Mouse (Mus musculus) lung, embryonic 14.5 days (tissue): ENCODE measurements around the gene Smad1. TPM values are rescaled to one million over a fixed set of nuclear protein-coding genes. Genes with fewer than 3 reads are reported as not detected.

Source experiments
- ATAC-seq: fragments of 200-750 bp; cut with Nextera tagmentation; 2 replicates; pipeline ENCODE4 v1.8.0; 2017; ENCODE audit warnings: mild to moderate bottlenecking, moderate TSS enrichment, moderate library complexity; ENCODE audit not compliant: insufficient read depth
- DNase-seq: peaks from one replicate; pipeline ENCODE4 v3.0.0-alpha.2; 2015
- H3K27ac ChIP-seq: fragments of 300-500 bp; sonication (generic); 2 replicates; pipeline ENCODE4 v1.5.1; 2014; ENCODE audit warnings: low read depth, mild to moderate bottlenecking, moderate library complexity
- H3K27me3 ChIP-seq: fragments of 300-500 bp; sonication (generic); 2 replicates; pipeline ENCODE4 v1.6.1; 2014; ENCODE audit warnings: low read length, control low read depth; ENCODE audit not compliant: insufficient read depth
- H3K36me3 ChIP-seq: fragments of 300-500 bp; sonication (generic); 2 replicates; pipeline ENCODE4 v1.6.1; 2014; ENCODE audit warnings: control low read depth; ENCODE audit not compliant: insufficient read depth
- H3K4me1 ChIP-seq: fragments of 300-500 bp; sonication (generic); 2 replicates; pipeline ENCODE4 v1.6.1; 2014; ENCODE audit warnings: antibody characterized with exemption, control low read depth; ENCODE audit not compliant: insufficient read depth
- H3K4me2 ChIP-seq: fragments of 300-500 bp; sonication (generic); 2 replicates; pipeline ENCODE4 v1.6.1; 2014; ENCODE audit warnings: mild to moderate bottlenecking
- H3K4me3 ChIP-seq: fragments of 300-500 bp; sonication (generic); 2 replicates; pipeline ENCODE4 v1.5.1; 2014; ENCODE audit warnings: low read depth, low read length
- H3K9ac ChIP-seq: fragments of 300-500 bp; sonication (generic); 2 replicates; pipeline ENCODE4 v1.6.1; 2014
- H3K9me3 ChIP-seq: fragments of 300-500 bp; sonication (generic); 2 replicates; pipeline ENCODE4 v1.6.1; 2016; ENCODE audit warnings: low read depth, low read length, control low read depth
- CTCF ChIP-seq: IDR thresholded peaks from 2 replicates; pipeline ENCODE4 v1.5.1; 2016; ENCODE audit warnings: antibody characterized with exemption, low read depth
- WGBS: fragments of 180-500 bp; shearing (Covaris S2); extraction: QIAGEN DNeasy Blood & Tissue Kit; methylation state at CpG from one replicate; pipeline ENCODE4 v1.1.7; 2014; 5-methylcytosine and 5-hydroxymethylcytosine counted together
- polyA plus RNA-seq: library from polyadenylated mRNA; unstranded; fragments of >200 nt; fragmentation: Nextera tagmentation; extraction: Ambion mirVana; gene quantifications from 2 replicates; pipeline ENCODE4 v1.2.1, GENCODE M21; 2014

Smad1 gene
- polyA plus RNA-seq, 1 experiment from 2014 or later = 52.2 TPM

GRCm38 (mm10) chr8:79404895-79405557 is 5.7 kb upstream of the Smad1 start:
- Histone ChIP-seq H3K4me2 (no peak overlapping the region), H3K27me3 (no peaks in the 10 kb centered on the region)
- TF ChIP-seq CTCF = no peak

GRCm38 (mm10) chr8:79400671-79401070 is 1.4 kb upstream of the Smad1 start:
- Histone ChIP-seq H3K4me1 (peaks cover 9% of the 10 kb centered on the region; the same call in 1 of the 2 replicates), H3K27ac (no peak overlapping the region), H3K27me3 (no peaks in the 10 kb centered on the region), H3K9ac (no peak overlapping the region), H3K4me3 (no peak overlapping the region), H3K9me3 (no peaks in the 10 kb centered on the region), H3K36me3 (no peaks in the 10 kb centered on the region), H3K4me2 (no peak overlapping the region)
- DNase-seq = no peak
- 68% methylated on average over 2 of the region's 2 CpGs for WGBS
- no peak for ATAC-seq
- TF ChIP-seq CTCF = no peak

More at GRCm38 (mm10) chr8:79404895-79405557, 5.7 kb upstream of the Smad1 start:
- Histone ChIP-seq H3K4me1 (0 out of 2 replicates have a peak, but pooled peaks cover 3% of the 10 kb centered on the region), H3K36me3 (no peaks in the 10 kb centered on the region), H3K4me3 (no peak overlapping the region), H3K9me3 (no peaks in the 10 kb centered on the region), H3K9ac (no peak overlapping the region), H3K27ac (no peak overlapping the region)
- no peak for DNase-seq
- WGBS = 36% methylated on average over 6 of the region's 6 CpGs
- ATAC-seq = no peak

- H3K4me2 ChIP-seq = peak overlapping the region; percentile 80
- peak; percentile 74 for DNase-seq
- H3K4me1 ChIP-seq = peaks cover 6% of the 10 kb centered on the region; the same call in 1 of the 2 replicates
- WGBS = under 1% methylated on average over 53 of the region's 68 CpGs
- no peaks in the 10 kb centered on the region for H3K36me3 ChIP-seq
- peak overlapping the region; percentile 96 for H3K9ac ChIP-seq
- H3K9me3 ChIP-seq = no peaks in the 10 kb centered on the region
- H3K27me3 ChIP-seq = no peaks in the 10 kb centered on the region
- ATAC-seq = peak; percentile 52
- H3K4me3 ChIP-seq = peak overlapping the region; percentile 85
- TF ChIP-seq CTCF = no peak
- H3K27ac ChIP-seq = peak overlapping the region; percentile 97
Measured at GRCm38 (mm10) chr8:79398251-79398981, 902 bp downstream of the Smad1 start.

GRCm38 (mm10) chr8:79397705-79398250 is 1.5 kb downstream of the Smad1 start:
- no peaks in the 10 kb centered on the region for H3K27me3 ChIP-seq
- no peaks in the 10 kb centered on the region for H3K9me3 ChIP-seq
- H3K4me2 ChIP-seq = peak overlapping the region; percentile 80
- H3K4me1 ChIP-seq = peaks cover 6% of the 10 kb centered on the region; the same call in 1 of the 2 replicates
- peak overlapping the region; percentile 97 for H3K27ac ChIP-seq
- ATAC-seq (no peak), DNase-seq (no peak)
- H3K4me3 ChIP-seq = peak overlapping the region; percentile 85
- H3K9ac ChIP-seq = peak overlapping the region; percentile 96
- WGBS = 18% methylated on average over 7 of the region's 7 CpGs
- no peak for TF ChIP-seq CTCF
- no peaks in the 10 kb centered on the region for H3K36me3 ChIP-seq

- no peak overlapping the region for H3K27ac ChIP-seq
- peaks cover 6% of the 10 kb centered on the region; the same call in 1 of the 2 replicates for H3K4me1 ChIP-seq
- H3K4me2 ChIP-seq = peak overlapping the region; percentile 18; the same call in 1 of the 2 replicates
- H3K4me3 ChIP-seq = peak overlapping the region; percentile 85; the same call in 1 of the 2 replicates
- DNase-seq (no peak), ATAC-seq (no peak)
- no peaks in the 10 kb centered on the region for H3K36me3 ChIP-seq
- no peaks in the 10 kb centered on the region for H3K9me3 ChIP-seq
- no peaks in the 10 kb centered on the region for H3K27me3 ChIP-seq
- WGBS = 69% methylated on average over 6 of the region's 6 CpGs
- no peak overlapping the region for H3K9ac ChIP-seq
- TF ChIP-seq CTCF = no peak
Measured at GRCm38 (mm10) chr8:79396911-79397310, 2.4 kb downstream of the Smad1 start.

- no peak for TF ChIP-seq CTCF
- ATAC-seq = no peak
- no peak overlapping the region for H3K27ac ChIP-seq
- H3K4me1 ChIP-seq = peaks cover 6% of the 10 kb centered on the region; the same call in 1 of the 2 replicates
- H3K9ac ChIP-seq = no peak overlapping the region
- H3K27me3 ChIP-seq = no peaks in the 10 kb centered on the region
- no peaks in the 10 kb centered on the region for H3K36me3 ChIP-seq
- 37% methylated on average over 9 of the region's 9 CpGs for WGBS
- H3K4me3 ChIP-seq = no peak overlapping the region
- H3K9me3 ChIP-seq = no peaks in the 10 kb centered on the region
- H3K4me2 ChIP-seq = no peak overlapping the region
- DNase-seq = no peak
Measured at GRCm38 (mm10) chr8:79394009-79394408, 5.3 kb downstream of the Smad1 start.

- H3K27ac ChIP-seq = no peak overlapping the region
- H3K27me3 ChIP-seq = no peaks in the 10 kb centered on the region
- no peak overlapping the region for H3K9ac ChIP-seq
- H3K4me2 ChIP-seq = no peak overlapping the region
- H3K4me1 ChIP-seq = peaks cover 6% of the 10 kb centered on the region; the same call in 1 of the 2 replicates
- DNase-seq (no peak), ATAC-seq (no peak)
- H3K36me3 ChIP-seq = no peaks in the 10 kb centered on the region
- H3K4me3 ChIP-seq = no peak overlapping the region
- TF ChIP-seq CTCF = no peak
- 83% methylated on average over 5 of the region's 5 CpGs for WGBS
- H3K9me3 ChIP-seq = no peaks in the 10 kb centered on the region
Measured at GRCm38 (mm10) chr8:79393215-79393614, 6.1 kb downstream of the Smad1 start.
